Mouse (Mus musculus) telencephalon, adult 2 months (tissue): ENCODE data around the gene Fam83b.

Experiments used
- DNase-seq: peaks from one replicate; pipeline ENCODE4 v3.0.0-alpha.2; 2011; ENCODE audit warnings: low read depth, low spot score

Gene Fam83b

DNA sequence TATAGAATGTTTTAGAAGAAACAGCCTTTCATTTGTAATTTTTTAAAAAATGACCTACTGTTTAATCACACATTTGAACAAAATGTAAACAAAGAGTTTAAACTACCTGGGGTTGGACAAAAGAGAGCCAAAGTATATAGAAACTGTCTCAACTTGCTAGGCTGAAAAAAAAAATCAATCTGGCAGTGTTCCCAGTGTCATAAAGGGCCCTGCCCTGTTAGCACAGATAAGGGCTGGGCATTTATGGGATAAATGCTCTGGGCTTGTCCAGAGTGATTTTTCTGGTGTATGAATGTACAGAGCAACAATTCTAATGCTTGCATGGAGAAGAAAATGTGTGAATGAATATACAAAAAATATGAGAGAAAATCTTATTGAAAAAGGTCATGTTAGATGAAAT is 43.8 kb downstream of the Fam83b start:
- no peak for DNase-seq

DNA sequence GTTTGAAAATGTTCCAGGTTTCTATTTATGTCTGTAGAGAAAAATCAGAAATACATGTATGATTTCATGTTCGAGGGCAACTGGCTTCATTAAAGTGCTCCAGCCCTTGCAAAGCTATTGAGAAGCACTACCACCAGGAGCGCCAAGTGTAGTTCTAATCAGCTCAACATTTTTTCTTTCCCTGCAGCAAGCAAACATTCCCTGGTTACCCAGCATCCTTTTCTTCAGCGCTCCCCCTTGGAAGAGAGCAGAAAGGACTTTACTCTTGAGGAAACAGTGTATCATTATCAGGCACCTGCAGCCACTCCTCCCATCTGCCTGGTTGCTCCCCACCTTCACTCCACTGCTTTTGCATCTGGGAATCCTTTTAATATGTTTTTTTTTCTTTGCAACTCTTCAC is 45.3 kb downstream of the Fam83b start:
- DNase-seq, result no peak

DNA sequence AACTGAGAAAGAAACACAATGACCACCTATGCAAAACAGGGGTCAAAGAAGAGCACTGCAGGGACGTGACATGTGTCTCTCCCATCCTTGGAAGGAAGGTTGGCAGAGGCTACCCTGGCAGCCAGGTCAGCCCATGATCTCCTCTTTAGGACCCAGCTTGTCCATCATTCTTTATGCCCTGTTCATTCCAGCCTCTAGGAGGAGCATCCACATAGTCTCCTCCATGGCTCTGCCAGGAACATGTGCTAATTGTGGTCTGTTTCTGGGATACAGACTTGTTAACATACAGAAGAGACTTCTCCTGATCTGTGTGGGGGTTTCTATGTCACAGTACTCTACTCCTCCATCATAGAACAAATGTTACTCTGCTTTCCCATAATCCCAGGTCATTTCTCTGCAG is 48.3 kb downstream of the Fam83b start:
- no peak for DNase-seq

DNA sequence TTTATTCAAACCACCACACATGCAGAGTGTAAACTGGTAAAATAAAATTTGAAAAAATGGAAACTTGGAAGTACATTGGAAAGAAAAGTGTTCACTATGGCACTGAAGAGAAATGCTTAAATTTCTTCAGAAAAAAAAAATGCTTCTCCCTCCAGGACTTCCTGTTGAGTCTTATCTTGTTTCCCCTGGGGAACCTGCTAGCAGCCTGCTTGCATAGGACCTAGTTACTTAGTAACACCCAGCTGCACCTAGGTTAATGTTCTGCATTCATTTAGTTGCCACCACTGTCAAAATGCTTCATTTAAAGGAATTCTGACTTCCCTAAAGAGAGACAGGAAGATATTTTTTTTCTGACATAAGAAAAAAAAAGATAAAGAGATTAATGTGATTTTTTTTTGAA is 61.3 kb downstream of the Fam83b start:
- no peak for DNase-seq

DNA sequence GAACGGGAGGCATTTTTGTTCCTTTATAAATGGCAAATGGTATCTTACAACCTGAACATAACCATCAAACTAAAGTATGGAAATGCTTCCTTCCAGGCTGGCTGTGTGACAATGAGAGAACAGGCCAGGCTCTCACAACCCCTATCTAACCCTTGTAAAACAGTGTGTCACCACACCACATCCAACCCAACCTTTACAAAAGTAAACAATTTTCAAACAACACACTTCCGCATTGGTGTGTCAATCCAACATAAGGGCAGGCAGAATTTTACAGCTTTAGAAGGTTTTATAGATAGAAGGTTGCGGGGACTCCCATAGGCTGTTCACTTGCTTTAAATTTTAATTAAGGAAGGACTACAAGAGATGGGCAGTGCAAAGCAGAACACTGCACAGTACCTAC is 77.2 kb downstream of the Fam83b start:
- DNase-seq, result no peak

DNA sequence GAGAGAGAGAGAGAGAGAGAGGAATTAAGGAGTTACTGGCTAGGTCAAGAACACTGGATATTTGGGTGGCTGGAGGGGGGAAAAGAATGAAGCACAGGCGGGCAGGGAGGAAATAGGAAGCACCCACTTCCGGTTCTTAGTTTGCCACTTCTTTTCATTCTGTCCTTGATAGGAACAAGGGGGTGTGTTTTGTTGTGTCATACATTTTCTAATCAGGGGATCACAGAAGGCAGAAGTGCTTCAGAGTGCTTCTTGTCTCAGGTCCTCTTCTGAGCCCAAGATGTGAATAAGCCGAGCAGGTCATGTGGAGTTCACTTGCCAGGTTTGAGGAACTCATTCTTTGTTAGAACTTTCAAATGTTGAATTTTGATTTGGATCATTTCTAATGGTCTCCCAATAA is 86.8 kb downstream of the Fam83b start:
- DNase-seq, result no peak

DNA sequence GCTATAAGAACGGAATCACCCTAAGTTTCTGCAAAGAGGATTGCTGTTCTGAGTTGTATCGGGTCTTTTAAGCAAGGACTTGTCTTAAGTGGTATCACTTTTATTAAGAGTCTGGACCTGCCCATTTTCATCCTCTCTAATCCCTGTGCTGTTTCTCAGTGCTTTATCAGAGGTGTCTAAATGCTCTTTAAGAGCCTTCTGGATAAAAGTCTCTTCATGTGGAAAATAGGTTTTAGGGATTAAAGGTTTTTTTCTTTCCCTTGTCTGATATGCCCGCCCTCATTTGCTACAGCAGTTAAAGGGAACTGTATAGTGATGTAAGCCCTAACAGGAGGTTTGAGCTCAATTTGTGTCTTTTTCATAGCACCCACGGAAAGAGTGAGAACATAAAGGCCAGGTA is 97.4 kb downstream of the Fam83b start:
- no peak for DNase-seq

DNA sequence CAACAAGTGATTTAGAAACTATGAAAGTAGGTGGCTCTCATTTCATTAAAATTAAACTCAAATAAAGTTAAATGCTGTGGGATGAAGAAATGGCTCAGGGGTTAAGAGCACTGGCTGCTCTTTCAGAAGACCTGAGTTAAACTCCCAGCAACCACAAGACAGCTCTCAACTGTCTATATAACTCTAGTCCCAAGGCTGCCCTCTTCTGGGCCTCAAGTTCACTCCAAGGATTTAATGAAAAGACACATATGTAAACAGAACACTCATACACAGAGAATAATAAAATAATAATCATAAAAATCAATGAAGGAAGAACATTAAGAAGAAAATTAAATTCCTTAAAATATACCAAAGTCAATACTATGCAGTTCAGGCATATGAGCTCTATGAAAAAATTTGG is 105.4 kb downstream of the Fam83b start:
- DNase-seq, result no peak

DNA sequence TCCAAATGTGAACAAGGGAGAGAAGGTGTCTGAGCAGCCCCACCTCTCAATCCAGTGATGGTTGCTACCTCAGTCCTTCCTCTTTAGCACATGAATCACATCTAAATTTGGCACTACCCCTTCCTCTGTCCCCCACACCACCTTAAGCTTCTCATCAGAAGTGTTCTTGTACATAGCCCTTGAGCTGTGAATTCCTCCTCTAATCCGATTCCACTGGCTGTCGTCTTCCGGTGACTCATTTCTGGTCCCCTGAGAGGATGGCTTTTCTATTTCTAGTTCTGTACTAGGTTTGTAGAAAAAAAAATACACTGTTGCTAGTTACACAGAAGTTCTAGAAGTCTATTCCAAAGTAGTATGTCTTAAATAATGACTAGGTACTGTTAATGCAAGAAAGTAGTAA is 111.2 kb downstream of the Fam83b start:
- peak; percentile 10 for DNase-seq
